Mouse (Mus musculus) midbrain, embryonic 12.5 days (tissue): Measurements from ENCODE around the gene Podxl. TPM values are rescaled to one million over a fixed set of nuclear protein-coding genes. Genes with fewer than 3 reads are reported as not detected.

Source experiments
- ATAC-seq: fragments of 200-750 bp; cut with Nextera tagmentation; 2 replicates; pipeline ENCODE4 v1.8.0; 2017; ENCODE audit warnings: low read depth, moderate TSS enrichment, moderate library complexity; ENCODE audit not compliant: low FRiP score
- H3K27ac ChIP-seq: fragments of 300-500 bp; sonication (generic); replicated peaks from 2 replicates; pipeline ENCODE4 v1.5.1; 2016; ENCODE audit warnings: mild to moderate bottlenecking
- H3K27me3 ChIP-seq: fragments of 300-500 bp; sonication (generic); 2 replicates; pipeline ENCODE4 v1.6.1; 2016; ENCODE audit warnings: mild to moderate bottlenecking
- H3K36me3 ChIP-seq: fragments of 300-500 bp; sonication (generic); 2 replicates; pipeline ENCODE4 v1.6.1; 2016
- H3K4me1 ChIP-seq: fragments of 300-500 bp; sonication (generic); 2 replicates; pipeline ENCODE4 v1.6.1; 2016
- H3K4me2 ChIP-seq: fragments of 300-500 bp; sonication (generic); replicated peaks from 2 replicates; pipeline ENCODE4 v1.6.1; 2016; ENCODE audit warnings: mild to moderate bottlenecking, moderate library complexity
- H3K4me3 ChIP-seq: fragments of 300-500 bp; sonication (generic); 2 replicates; pipeline ENCODE4 v1.5.1; 2016; ENCODE audit warnings: mild to moderate bottlenecking
- H3K9ac ChIP-seq: fragments of 300-500 bp; sonication (generic); replicated peaks from 2 replicates; pipeline ENCODE4 v1.6.1; 2016; ENCODE audit warnings: mild to moderate bottlenecking, moderate library complexity
- H3K9me3 ChIP-seq: fragments of 300-500 bp; sonication (generic); 2 replicates; pipeline ENCODE4 v1.6.1; 2016; ENCODE audit warnings: mild to moderate bottlenecking
- WGBS: fragments of 180-500 bp; shearing (Covaris S2); methylation state at CpG from one replicate; pipeline ENCODE4 v1.1.7; 2016; 5-methylcytosine and 5-hydroxymethylcytosine counted together
- polyA plus RNA-seq: library from polyadenylated mRNA; unstranded; fragments of >200 nt; fragmentation: Nextera tagmentation; extraction: Ambion mirVana; gene quantifications from 2 replicates; pipeline ENCODE4 v1.2.1, GENCODE M21; 2016

Gene Podxl
- polyA plus RNA-seq, 1 experiment from 2014 or later, result 14.4 TPM

DNA sequence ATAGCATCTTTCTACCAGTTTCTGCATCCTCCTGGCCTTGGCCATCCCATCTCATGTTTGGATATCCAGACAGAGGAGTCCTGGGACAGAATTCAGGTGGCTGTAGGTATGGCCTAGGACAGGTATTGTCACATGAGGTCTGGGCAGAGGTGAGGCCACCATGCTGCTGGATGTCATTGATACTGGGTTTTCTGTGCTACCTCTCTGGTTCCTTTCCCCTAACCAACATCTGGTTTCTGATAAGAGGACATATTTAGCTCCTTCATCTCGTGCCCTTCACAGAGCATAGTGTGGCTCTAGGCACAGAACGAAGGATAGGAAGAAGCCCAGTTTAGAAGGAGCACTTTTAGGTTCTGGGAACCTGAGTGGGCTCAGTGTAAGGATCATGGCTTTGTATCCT lies 28.3 kb upstream of the Podxl start:
- H3K9ac ChIP-seq, result no peak overlapping the region
- no peaks in the 10 kb centered on the region for H3K27me3 ChIP-seq
- no peak overlapping the region for H3K27ac ChIP-seq
- H3K4me1 ChIP-seq, result peaks cover 12% of the 10 kb centered on the region
- WGBS, result 87% methylated on average over 2 of the region's 2 CpGs
- no peak for ATAC-seq
- no peaks in the 10 kb centered on the region for H3K9me3 ChIP-seq
- no peaks in the 10 kb centered on the region for H3K36me3 ChIP-seq
- H3K4me2 ChIP-seq, result no peak overlapping the region
- no peak overlapping the region for H3K4me3 ChIP-seq

- WGBS, result 67% methylated on average over 3 of the region's 3 CpGs
- Histone ChIP-seq H3K27ac (no peak overlapping the region), H3K4me2 (no peak overlapping the region)
Measured at GRCm38 (mm10) chr6:31591676-31592075, 27.9 kb upstream of the Podxl start.

GRCm38 (mm10) chr6:31590754-31591153 lies 27.0 kb upstream of the Podxl start:
- Histone ChIP-seq H3K36me3 (no peaks in the 10 kb centered on the region), H3K27me3 (no peaks in the 10 kb centered on the region), H3K27ac (no peak overlapping the region), H3K9ac (no peak overlapping the region), H3K4me1 (no peaks in the 10 kb centered on the region; the same call in 1 of the 2 replicates), H3K9me3 (no peaks in the 10 kb centered on the region), H3K4me3 (no peak overlapping the region), H3K4me2 (no peak overlapping the region)
- WGBS, result 82% methylated on average over 2 of the region's 2 CpGs
- ATAC-seq, result no peak

More at GRCm38 (mm10) chr6:31591676-31592075, 27.9 kb upstream of the Podxl start:
- no peak for ATAC-seq
- Histone ChIP-seq H3K4me3 (no peak overlapping the region), H3K27me3 (no peaks in the 10 kb centered on the region), H3K4me1 (peaks cover 7% of the 10 kb centered on the region), H3K36me3 (no peaks in the 10 kb centered on the region), H3K9me3 (no peaks in the 10 kb centered on the region), H3K9ac (no peak overlapping the region)

DNA sequence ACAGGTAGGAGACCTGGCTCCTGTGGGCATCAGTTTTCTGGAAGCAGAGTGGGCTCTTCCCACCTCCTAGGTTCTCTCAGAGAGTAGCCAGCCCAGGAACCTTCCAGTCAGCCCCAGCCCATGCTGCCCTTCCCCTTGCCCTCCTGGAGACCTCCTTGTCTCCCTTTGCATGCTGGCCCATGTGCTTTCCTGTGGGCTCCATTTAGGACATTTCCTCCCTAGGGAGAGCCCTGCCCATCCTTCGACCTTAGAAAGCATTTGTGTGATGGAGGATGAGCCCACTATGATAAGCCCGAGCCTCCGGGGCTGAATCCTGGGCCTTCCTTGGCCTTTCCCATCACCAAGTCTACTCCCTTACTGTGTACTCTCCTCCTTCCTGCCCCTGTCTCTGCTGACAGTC lies 25.5 kb upstream of the Podxl start:
- WGBS, result 87% methylated on average over 3 of the region's 3 CpGs
- Histone ChIP-seq H3K4me3 (no peak overlapping the region), H3K4me2 (no peak overlapping the region), H3K27ac (no peak overlapping the region), H3K9ac (no peak overlapping the region), H3K36me3 (no peaks in the 10 kb centered on the region), H3K9me3 (no peaks in the 10 kb centered on the region), H3K4me1 (no peaks in the 10 kb centered on the region; the same call in 1 of the 2 replicates), H3K27me3 (no peaks in the 10 kb centered on the region)
- no peak for ATAC-seq

DNA sequence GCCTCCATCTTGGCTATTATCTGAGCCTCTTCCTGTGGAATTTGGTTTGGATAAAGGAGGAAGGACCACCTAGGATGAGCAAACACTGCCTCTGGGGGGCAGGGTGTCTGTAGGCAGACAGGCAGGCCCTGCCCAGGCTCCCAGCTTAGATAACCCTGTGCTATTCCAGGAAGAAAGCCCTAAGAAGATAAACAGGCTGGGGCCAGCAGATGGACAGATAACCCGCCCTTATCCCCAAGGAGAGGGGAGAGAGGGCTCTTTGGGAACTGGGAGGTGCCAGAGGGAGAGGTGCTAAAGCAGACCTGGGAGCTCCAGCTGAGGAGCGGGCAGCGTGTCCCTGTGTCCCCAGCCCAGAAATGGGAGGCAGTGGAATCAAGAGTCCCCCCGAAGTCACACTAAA lies 23.9 kb upstream of the Podxl start:
- no peaks in the 10 kb centered on the region for H3K4me1 ChIP-seq
- 57% methylated on average over 4 of the region's 4 CpGs for WGBS
- no peaks in the 10 kb centered on the region for H3K9me3 ChIP-seq
- ATAC-seq, result no peak
- H3K36me3 ChIP-seq, result no peaks in the 10 kb centered on the region
- no peaks in the 10 kb centered on the region for H3K27me3 ChIP-seq
- no peak overlapping the region for H3K9ac ChIP-seq
- H3K4me2 ChIP-seq, result no peak overlapping the region
- H3K27ac ChIP-seq, result no peak overlapping the region
- no peak overlapping the region for H3K4me3 ChIP-seq

GRCm38 (mm10) chr6:31586127-31586526 lies 22.3 kb upstream of the Podxl start:
- no peak overlapping the region for H3K9ac ChIP-seq
- H3K9me3 ChIP-seq, result no peaks in the 10 kb centered on the region
- H3K4me2 ChIP-seq, result no peak overlapping the region
- no peak overlapping the region for H3K27ac ChIP-seq
- H3K36me3 ChIP-seq, result no peaks in the 10 kb centered on the region
- no peak overlapping the region for H3K4me3 ChIP-seq
- ATAC-seq, result no peak
- no peaks in the 10 kb centered on the region for H3K4me1 ChIP-seq
- 82% methylated on average over 2 of the region's 2 CpGs for WGBS
- no peaks in the 10 kb centered on the region for H3K27me3 ChIP-seq

DNA sequence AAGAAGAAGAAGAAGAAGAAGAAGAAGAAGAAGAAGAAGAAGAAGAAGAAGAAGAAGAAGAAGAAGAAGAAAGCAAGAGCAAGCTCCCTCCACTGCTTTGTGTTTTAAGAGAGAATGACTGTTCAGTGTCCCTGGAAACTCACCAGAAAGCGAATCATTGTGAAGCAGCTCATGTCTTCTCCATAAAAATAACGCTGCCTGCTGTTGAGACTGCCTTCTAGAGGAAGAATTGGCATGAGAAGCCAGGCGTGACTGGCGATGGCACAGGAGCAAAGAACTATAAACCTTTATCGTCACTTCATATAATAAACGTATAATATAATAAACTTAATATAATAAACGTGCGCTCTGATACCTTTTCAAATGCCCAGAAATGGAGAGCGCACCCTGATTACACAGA lies 12.4 kb upstream of the Podxl start:
- 89% methylated on average over 9 of the region's 9 CpGs for WGBS
- no peak for ATAC-seq
- H3K4me3 ChIP-seq, result no peak overlapping the region
- no peaks in the 10 kb centered on the region for H3K27me3 ChIP-seq
- no peaks in the 10 kb centered on the region for H3K4me1 ChIP-seq
- H3K9me3 ChIP-seq, result no peaks in the 10 kb centered on the region
- H3K4me2 ChIP-seq, result no peak overlapping the region
- H3K9ac ChIP-seq, result no peak overlapping the region
- H3K27ac ChIP-seq, result no peak overlapping the region
- H3K36me3 ChIP-seq, result no peaks in the 10 kb centered on the region

DNA sequence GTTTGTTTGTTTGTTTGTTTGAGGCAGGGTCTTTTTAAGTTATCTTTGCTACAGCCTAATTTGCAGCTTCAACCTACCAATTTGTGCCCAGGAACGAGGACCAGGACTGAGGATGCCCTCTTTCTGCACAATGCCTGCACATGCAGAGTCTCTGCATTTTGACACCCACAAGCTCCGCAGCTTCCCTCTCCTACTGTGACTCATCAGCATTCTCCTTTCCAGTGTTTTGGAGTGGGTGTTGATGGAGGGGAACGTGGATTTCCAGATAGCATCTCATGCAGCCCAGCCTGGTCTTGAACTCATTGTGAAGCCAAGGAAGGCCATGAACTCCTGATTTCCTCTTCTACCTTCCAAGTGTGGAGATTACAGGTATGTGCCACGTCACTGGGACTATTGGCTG lies 11.3 kb upstream of the Podxl start:
- ATAC-seq, result no peak
- Histone ChIP-seq H3K36me3 (no peaks in the 10 kb centered on the region), H3K9ac (no peak overlapping the region), H3K4me3 (no peak overlapping the region), H3K4me1 (no peaks in the 10 kb centered on the region), H3K9me3 (no peaks in the 10 kb centered on the region), H3K4me2 (no peak overlapping the region), H3K27me3 (peaks cover under 1% of the 10 kb centered on the region; the same call in 1 of the 2 replicates), H3K27ac (no peak overlapping the region)
- WGBS, result 78% methylated on average over 4 of the region's 4 CpGs

GRCm38 (mm10) chr6:31571459-31571858 lies 7.7 kb upstream of the Podxl start:
- Histone ChIP-seq H3K27me3 (peaks cover 34% of the 10 kb centered on the region), H3K9ac (no peak overlapping the region), H3K9me3 (no peaks in the 10 kb centered on the region), H3K4me3 (no peak overlapping the region), H3K4me1 (peaks cover 13% of the 10 kb centered on the region), H3K4me2 (no peak overlapping the region), H3K36me3 (no peaks in the 10 kb centered on the region), H3K27ac (no peak overlapping the region)
- ATAC-seq, result no peak
- 64% methylated on average over 3 of the region's 3 CpGs for WGBS

GRCm38 (mm10) chr6:31568070-31568595 lies 4.4 kb upstream of the Podxl start:
- H3K9me3 ChIP-seq, result no peaks in the 10 kb centered on the region
- H3K4me3 ChIP-seq, result no peak overlapping the region
- H3K4me2 ChIP-seq, result no peak overlapping the region
- H3K4me1 ChIP-seq, result peaks cover 27% of the 10 kb centered on the region
- 23% methylated on average over 7 of the region's 7 CpGs for WGBS
- ATAC-seq, result no peak
- H3K9ac ChIP-seq, result no peak overlapping the region
- H3K27me3 ChIP-seq, result peaks cover 34% of the 10 kb centered on the region
- no peaks in the 10 kb centered on the region for H3K36me3 ChIP-seq
- no peak overlapping the region for H3K27ac ChIP-seq

DNA sequence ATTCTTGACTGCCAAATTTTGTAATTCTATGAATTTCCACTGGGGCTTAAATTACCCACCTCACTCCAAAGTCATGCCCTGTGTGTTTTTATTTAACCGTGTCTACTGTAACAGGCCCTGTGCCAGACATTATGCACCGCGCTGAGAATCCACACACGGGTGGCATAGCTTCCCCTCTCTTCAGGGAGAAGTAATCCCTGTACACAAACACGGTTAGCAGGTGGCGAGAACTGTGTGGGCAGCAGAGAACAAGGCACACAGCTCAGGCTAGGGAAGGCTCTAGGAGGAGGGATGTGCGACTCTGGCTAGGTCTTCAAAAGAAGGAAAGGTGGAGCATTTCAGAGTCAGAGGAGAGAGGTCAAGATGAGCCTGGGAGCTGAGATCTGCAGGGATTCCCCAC lies 3.4 kb upstream of the Podxl start:
- Histone ChIP-seq H3K4me2 (no peak overlapping the region), H3K9ac (no peak overlapping the region), H3K4me1 (peaks cover 36% of the 10 kb centered on the region), H3K9me3 (no peaks in the 10 kb centered on the region), H3K27me3 (peaks cover 41% of the 10 kb centered on the region), H3K27ac (no peak overlapping the region), H3K4me3 (no peak overlapping the region), H3K36me3 (no peaks in the 10 kb centered on the region)
- no peak for ATAC-seq
- WGBS, result 30% methylated on average over 7 of the region's 7 CpGs

GRCm38 (mm10) chr6:31564901-31565391 lies 1.2 kb upstream of the Podxl start:
- Histone ChIP-seq H3K27me3 (peaks cover 47% of the 10 kb centered on the region), H3K27ac (0 out of 2 replicates have a peak overlapping the region, but pooled peaks have one; percentile 30), H3K9me3 (no peaks in the 10 kb centered on the region), H3K9ac (no peak overlapping the region), H3K4me1 (peaks cover 53% of the 10 kb centered on the region), H3K4me2 (peak overlapping the region; percentile 95), H3K36me3 (no peaks in the 10 kb centered on the region), H3K4me3 (peak overlapping the region; percentile 75)
- no peak for ATAC-seq
- WGBS, result 1% methylated on average over 17 of the region's 17 CpGs

GRCm38 (mm10) chr6:31564182-31564531 lies 376 bp upstream of the Podxl start:
- peak; percentile 53; the same call in 1 of the 2 replicates for ATAC-seq
- Histone ChIP-seq H3K4me1 (peaks cover 58% of the 10 kb centered on the region), H3K27ac (peak overlapping the region; percentile 72)

More at GRCm38 (mm10) chr6:31564182-31564531, 376 bp upstream of the Podxl start:
- peaks cover 41% of the 10 kb centered on the region for H3K27me3 ChIP-seq
- 0% methylated on average over 18 of the region's 18 CpGs for WGBS
- peak overlapping the region; percentile 75 for H3K4me3 ChIP-seq
- H3K4me2 ChIP-seq, result peak overlapping the region; percentile 95
- H3K36me3 ChIP-seq, result no peaks in the 10 kb centered on the region
- no peaks in the 10 kb centered on the region for H3K9me3 ChIP-seq
- H3K9ac ChIP-seq, result peak overlapping the region; percentile 77
